In the genomic region with DNA sequence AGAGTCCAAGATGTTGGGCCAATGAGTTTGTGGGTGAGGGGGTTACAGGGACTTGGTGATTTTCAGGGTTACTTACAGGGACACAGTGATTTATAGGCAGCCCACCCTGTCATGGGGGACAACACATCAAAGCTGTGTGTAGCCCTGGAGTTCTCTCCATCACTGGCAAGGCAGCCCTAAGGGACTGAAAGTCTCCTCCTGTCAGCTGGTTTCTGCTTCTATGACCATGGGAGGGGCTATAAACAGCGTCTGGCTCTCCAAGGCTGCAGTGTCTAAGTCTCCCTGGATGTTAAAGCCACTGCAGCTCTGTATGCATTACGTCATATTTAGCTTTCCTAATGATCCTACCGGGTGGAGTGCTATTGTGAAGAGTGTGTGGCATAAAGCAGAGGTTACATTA, we compare ENCODE assay signal across 23 mouse cellular contexts.
DNase-seq lines count a peak whose midpoint lies in the region; ATAC-seq and TF ChIP-seq lines count a peak whose summit lies in the region.
"Had no signal": no experiment of that assay in that cellular context is flagged by ENCODE, and none has a peak within 500 bp of the region (broad histone marks: within the 10 kb centered on the region; RNA-seq: fewer than 3 reads in every experiment).

No protein-coding gene starts in this region.

- ATAC-seq in forebrain, postnatal 0 days = peak; percentile 55; the same call in 1 of the 2 replicates
- no peak for ATAC-seq in forebrain, embryonic 15.5 days (replicated peaks)
- no peak for ATAC-seq in kidney, postnatal 0 days (replicated peaks; ENCODE audit: low FRiP score, low read depth)
- peak; percentile 48; the same call in 1 of the 2 replicates for ATAC-seq in hindbrain, embryonic 16.5 days
- peak; percentile 55; the same call in 1 of the 2 replicates for ATAC-seq in limb, embryonic 14.5 days (ENCODE audit: low FRiP score, low read depth)

- no peak for TF ChIP-seq CTCF in forebrain, postnatal 0 days (IDR thresholded peaks at IDR 0.05; ENCODE audit: low read depth)
- TF ChIP-seq CTCF in kidney, postnatal 0 days (IDR thresholded peaks at IDR 0.05; ENCODE audit: low read depth) = no peak

- H3K4me1 ChIP-seq in forebrain, postnatal 0 days (ENCODE audit: insufficient read depth) = no peaks in the 10 kb centered on the region
- 0 out of 2 replicates have a peak, but pooled peaks cover 2% of the 10 kb centered on the region for H3K4me1 ChIP-seq in forebrain, embryonic 15.5 days
- no peaks in the 10 kb centered on the region for H3K4me1 ChIP-seq in kidney, postnatal 0 days (replicated peaks; ENCODE audit: insufficient read depth, low read length)
- no peaks in the 10 kb centered on the region for H3K4me1 ChIP-seq in hindbrain, embryonic 16.5 days (ENCODE audit: control insufficient read depth, insufficient read depth, low read depth, low read length)
- 0 out of 2 replicates have a peak, but pooled peaks cover 3% of the 10 kb centered on the region for H3K4me1 ChIP-seq in limb, embryonic 14.5 days (ENCODE audit: control insufficient read depth, insufficient read depth, low read length)
- H3K4me1 ChIP-seq: embryonic facial prominence, embryonic 15.5 days; limb, embryonic 15.5 days; liver, embryonic 15.5 days; stomach, embryonic 15.5 days had no signal

- H3K36me3 ChIP-seq in forebrain, postnatal 0 days (ENCODE audit: insufficient read depth) = no peaks in the 10 kb centered on the region
- no peaks in the 10 kb centered on the region for H3K36me3 ChIP-seq in forebrain, embryonic 15.5 days
- no peaks in the 10 kb centered on the region for H3K36me3 ChIP-seq in kidney, postnatal 0 days (ENCODE audit: insufficient read depth, low read length)
- no peaks in the 10 kb centered on the region for H3K36me3 ChIP-seq in hindbrain, embryonic 16.5 days (ENCODE audit: control insufficient read depth, insufficient read depth, low read length)
- H3K36me3 ChIP-seq in limb, embryonic 14.5 days (ENCODE audit: control insufficient read depth, insufficient read depth, low read length) = no peaks in the 10 kb centered on the region
- H3K36me3 ChIP-seq: embryonic facial prominence, embryonic 15.5 days; heart, embryonic 13.5 days; limb, embryonic 15.5 days; liver, embryonic 15.5 days; stomach, embryonic 15.5 days had no signal

- H3K27me3 ChIP-seq in forebrain, postnatal 0 days (ENCODE audit: insufficient read depth, low read length) = no peaks in the 10 kb centered on the region
- peaks cover 2% of the 10 kb centered on the region; the same call in 1 of the 2 replicates for H3K27me3 ChIP-seq in forebrain, embryonic 15.5 days
- no peaks in the 10 kb centered on the region for H3K27me3 ChIP-seq in kidney, postnatal 0 days (ENCODE audit: insufficient read depth, low read length)
- 0 out of 2 replicates have a peak, but pooled peaks cover 3% of the 10 kb centered on the region for H3K27me3 ChIP-seq in hindbrain, embryonic 16.5 days (replicated peaks; ENCODE audit: control insufficient read depth, insufficient read depth, low read length)
- H3K27me3 ChIP-seq in limb, embryonic 14.5 days (ENCODE audit: control insufficient read depth, insufficient read depth, low read length) = no peaks in the 10 kb centered on the region; the same call in 1 of the 2 replicates
- H3K27me3 ChIP-seq: CH12.LX had no signal

- H3K4me3 ChIP-seq in forebrain, postnatal 0 days (ENCODE audit: low read depth, low read length) = no peak overlapping the region
- no peak overlapping the region for H3K4me3 ChIP-seq in forebrain, embryonic 15.5 days
- H3K4me3 ChIP-seq in kidney, postnatal 0 days (replicated peaks; ENCODE audit: low read depth, low read length) = no peak overlapping the region
- no peak overlapping the region for H3K4me3 ChIP-seq in hindbrain, embryonic 16.5 days (ENCODE audit: low read length)
- H3K4me3 ChIP-seq in limb, embryonic 14.5 days (replicated peaks; ENCODE audit: low read length) = no peak overlapping the region
- H3K4me3 ChIP-seq: embryonic facial prominence, embryonic 15.5 days; heart, embryonic 13.5 days; limb, embryonic 15.5 days; liver, embryonic 15.5 days; stomach, embryonic 15.5 days had no signal

- no peak for TF ChIP-seq POLR2A in limb, embryonic 14.5 days (IDR thresholded peaks at IDR 0.05; ENCODE audit: borderline replicate concordance, extremely low read depth, insufficient read depth, insufficient read length)

- no peaks in the 10 kb centered on the region for H3K9me3 ChIP-seq in forebrain, postnatal 0 days (ENCODE audit: low read length)
- no peaks in the 10 kb centered on the region for H3K9me3 ChIP-seq in forebrain, embryonic 15.5 days
- H3K9me3 ChIP-seq in kidney, postnatal 0 days (replicated peaks; ENCODE audit: low read length) = no peaks in the 10 kb centered on the region
- no peaks in the 10 kb centered on the region for H3K9me3 ChIP-seq in hindbrain, embryonic 16.5 days (ENCODE audit: control insufficient read depth, low read length)
- H3K9me3 ChIP-seq in limb, embryonic 14.5 days (ENCODE audit: control insufficient read depth, low read length) = no peaks in the 10 kb centered on the region
- H3K9me3 ChIP-seq: embryonic facial prominence, embryonic 15.5 days; heart, embryonic 13.5 days; limb, embryonic 15.5 days; liver, embryonic 15.5 days; stomach, embryonic 15.5 days had no signal

- H3K9ac ChIP-seq in forebrain, postnatal 0 days = no peak overlapping the region
- no peak overlapping the region for H3K9ac ChIP-seq in forebrain, embryonic 15.5 days (replicated peaks)
- H3K9ac ChIP-seq in kidney, postnatal 0 days (ENCODE audit: low read depth, low read length) = no peak overlapping the region
- H3K9ac ChIP-seq in hindbrain, embryonic 16.5 days (ENCODE audit: low read depth, low read length) = no peak overlapping the region
- H3K9ac ChIP-seq in limb, embryonic 14.5 days (ENCODE audit: low read depth, low read length, severe bottlenecking) = no peak overlapping the region
- H3K9ac ChIP-seq: embryonic facial prominence, embryonic 15.5 days; heart, embryonic 13.5 days; limb, embryonic 15.5 days; liver, embryonic 15.5 days; stomach, embryonic 15.5 days had no signal

- WGBS in forebrain, postnatal 0 days = 32% methylated on average over 3 of the region's 3 CpGs
- 35% methylated on average over 3 of the region's 3 CpGs for WGBS in forebrain, embryonic 15.5 days
- 33% methylated on average over 3 of the region's 3 CpGs for WGBS in kidney, postnatal 0 days
- 51% methylated on average over 3 of the region's 3 CpGs for WGBS in hindbrain, embryonic 16.5 days
- 20% methylated on average over 3 of the region's 3 CpGs for WGBS in limb, embryonic 14.5 days

- no peak overlapping the region for H3K4me2 ChIP-seq in forebrain, postnatal 0 days (ENCODE audit: low read depth)
- no peak overlapping the region for H3K4me2 ChIP-seq in forebrain, embryonic 15.5 days (replicated peaks)
- no peak overlapping the region for H3K4me2 ChIP-seq in kidney, postnatal 0 days (ENCODE audit: low read length)
- H3K4me2 ChIP-seq in hindbrain, embryonic 16.5 days (ENCODE audit: low read length) = no peak overlapping the region
- no peak overlapping the region for H3K4me2 ChIP-seq in limb, embryonic 14.5 days (replicated peaks; ENCODE audit: low read depth, low read length, severe bottlenecking)
- H3K4me2 ChIP-seq: embryonic facial prominence, embryonic 15.5 days; heart, embryonic 13.5 days; limb, embryonic 15.5 days; liver, embryonic 15.5 days; stomach, embryonic 15.5 days had no signal

- no peak for DNase-seq in forebrain, postnatal 0 days
- peak; percentile 19 for DNase-seq in kidney, postnatal 0 days (ENCODE audit: low spot score)
- no peak for DNase-seq in kidney, postnatal 36 days
- no peak for DNase-seq in limb, embryonic 14.5 days (ENCODE audit: low spot score)
- DNase-seq in layer of hippocampus, postnatal 14 days (ENCODE audit: low spot score in 2 of 2) = no peak
- DNase-seq in frontal cortex, postnatal 25 days (ENCODE audit: low spot score in 2 of 2) = no peak
- DNase-seq: adrenal gland, postnatal 25 days; cerebellum, adult 11-12 months; cerebellum, postnatal 14 days; heart, adult 11 months; kidney, postnatal 14 days; lung, postnatal 10 days; midbrain, embryonic 14.5 days; right cerebral cortex, postnatal 14 days; thymus, adult 2 months had no signal

- H3K27ac ChIP-seq in forebrain, postnatal 0 days (ENCODE audit: low read depth, low read length) = no peak overlapping the region
- H3K27ac ChIP-seq in forebrain, embryonic 15.5 days (replicated peaks) = no peak overlapping the region
- no peak overlapping the region for H3K27ac ChIP-seq in kidney, postnatal 0 days
- no peak overlapping the region for H3K27ac ChIP-seq in hindbrain, embryonic 16.5 days (ENCODE audit: low read depth, low read length)
- no peak overlapping the region for H3K27ac ChIP-seq in limb, embryonic 14.5 days (replicated peaks; ENCODE audit: low read depth, low read length)
- H3K27ac ChIP-seq: embryonic facial prominence, embryonic 15.5 days; heart, embryonic 13.5 days; limb, embryonic 15.5 days; liver, embryonic 15.5 days; stomach, embryonic 15.5 days had no signal

Comparison
In these comparisons a context has a peak if more than half of its experiments do, and no peak if none do; other contexts are left out.
1. ATAC-seq: peak in forebrain, postnatal 0 days (single experiment), hindbrain, embryonic 16.5 days (single experiment) and limb, embryonic 14.5 days (single experiment); none in forebrain, embryonic 15.5 days (single experiment) and kidney, postnatal 0 days (single experiment).